Mouse (Mus musculus) midbrain, embryonic 10.5 days (tissue): ENCODE results near the gene Krt25. TPM values are rescaled to one million over a fixed set of nuclear protein-coding genes. Genes with fewer than 3 reads are reported as not detected.

ENCODE experiments used
- DNase-seq: peaks from one replicate; pipeline ENCODE4 v3.0.0-alpha.2; 2017; ENCODE audit warnings: low spot score
- H3K27ac ChIP-seq: fragments of 300-500 bp; sonication (generic); replicated peaks from 2 replicates; pipeline ENCODE4 v1.5.1; 2016; ENCODE audit warnings: mild to moderate bottlenecking
- H3K27me3 ChIP-seq: fragments of 300-500 bp; sonication (generic); 2 replicates; pipeline ENCODE4 v1.6.1; 2016; ENCODE audit warnings: low read depth, mild to moderate bottlenecking; ENCODE audit not compliant: poor library complexity, severe bottlenecking
- H3K36me3 ChIP-seq: fragments of 300-500 bp; sonication (generic); 2 replicates; pipeline ENCODE4 v1.6.1; 2016; ENCODE audit warnings: mild to moderate bottlenecking, moderate library complexity
- H3K4me1 ChIP-seq: fragments of 300-500 bp; sonication (generic); 2 replicates; pipeline ENCODE4 v1.6.1; 2016
- H3K4me3 ChIP-seq: fragments of 300-500 bp; sonication (generic); 2 replicates; pipeline ENCODE4 v1.5.1; 2016; ENCODE audit warnings: mild to moderate bottlenecking, moderate library complexity
- H3K9me3 ChIP-seq: fragments of 300-500 bp; sonication (generic); replicated peaks from 2 replicates; pipeline ENCODE4 v1.6.1; 2016; ENCODE audit warnings: mild to moderate bottlenecking
- WGBS: fragments of 180-500 bp; shearing (Covaris S2); methylation state at CpG from one replicate; pipeline ENCODE4 v1.1.7; 2016; 5-methylcytosine and 5-hydroxymethylcytosine counted together
- polyA plus RNA-seq: library from polyadenylated mRNA; unstranded; fragments of >200 nt; fragmentation: Nextera tagmentation; extraction: Ambion mirVana; gene quantifications from 2 replicates; pipeline ENCODE4 v1.2.1, GENCODE M21; 2016

Gene Krt25
- not detected in 2 replicates for polyA plus RNA-seq

GRCm38 (mm10) chr11:99322851-99323250, at the start of gene Krt25:
Krt25 (minus strand) TSS chr11:99322951.
- Histone ChIP-seq H3K4me3 (no peak within 1 kb of the TSS), H3K36me3 (no peaks in the 10 kb centered on the region), H3K27ac (no peak within 1 kb of the TSS)

GRCm38 (mm10) chr11:99369853-99370451, 47.2 kb upstream of the Krt25 start:
- no peaks in the 10 kb centered on the region for H3K4me1 ChIP-seq
- H3K27ac ChIP-seq, result no peak overlapping the region
- no peaks in the 10 kb centered on the region for H3K36me3 ChIP-seq
- WGBS, result 87% methylated on average over 8 of the region's 8 CpGs
- no peaks in the 10 kb centered on the region for H3K9me3 ChIP-seq
- no peak for DNase-seq
- H3K27me3 ChIP-seq, result no peaks in the 10 kb centered on the region
- no peak overlapping the region for H3K4me3 ChIP-seq

More at GRCm38 (mm10) chr11:99322851-99323250, at the start of gene Krt25:
- H3K27me3 ChIP-seq, result no peaks in the 10 kb centered on the region
- 94% methylated on average over 11 of the region's 11 CpGs for WGBS
- no peak for DNase-seq
- no peaks in the 10 kb centered on the region for H3K9me3 ChIP-seq
- H3K4me1 ChIP-seq, result no peaks in the 10 kb centered on the region

DNA sequence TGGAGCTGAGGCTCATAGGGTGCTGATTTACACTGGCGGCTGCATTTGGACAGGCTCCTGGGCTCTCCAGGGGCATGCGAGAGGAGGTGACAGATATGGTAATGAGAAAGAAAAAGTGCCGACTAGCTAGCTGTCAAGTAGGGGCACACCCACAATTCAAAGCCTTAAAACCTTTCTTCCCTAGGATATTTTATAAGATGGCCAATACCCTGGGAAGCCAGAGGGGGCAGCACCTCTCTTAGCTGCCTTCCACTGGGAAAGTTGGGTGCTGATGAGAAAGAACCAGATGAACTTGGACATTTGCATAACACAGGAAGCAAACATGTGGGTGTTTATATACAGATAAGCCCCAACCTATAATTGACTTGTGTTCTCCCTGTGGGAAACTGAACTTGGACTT, 46.5 kb upstream of the Krt25 start:
- no peak overlapping the region for H3K4me3 ChIP-seq
- peak; percentile 26 for DNase-seq
- H3K4me1 ChIP-seq, result no peaks in the 10 kb centered on the region
- no peak overlapping the region for H3K27ac ChIP-seq
- no peaks in the 10 kb centered on the region for H3K36me3 ChIP-seq
- 25% methylated on average over 3 of the region's 3 CpGs for WGBS
- no peaks in the 10 kb centered on the region for H3K27me3 ChIP-seq
- no peaks in the 10 kb centered on the region for H3K9me3 ChIP-seq

GRCm38 (mm10) chr11:99366791-99367190, 44.0 kb upstream of the Krt25 start:
- 50% methylated on average over 10 of the region's 10 CpGs for WGBS
- H3K27me3 ChIP-seq, result no peaks in the 10 kb centered on the region
- no peaks in the 10 kb centered on the region for H3K36me3 ChIP-seq
- no peaks in the 10 kb centered on the region for H3K4me1 ChIP-seq
- no peak overlapping the region for H3K4me3 ChIP-seq
- H3K9me3 ChIP-seq, result no peaks in the 10 kb centered on the region
- no peak overlapping the region for H3K27ac ChIP-seq
- DNase-seq, result no peak

DNA sequence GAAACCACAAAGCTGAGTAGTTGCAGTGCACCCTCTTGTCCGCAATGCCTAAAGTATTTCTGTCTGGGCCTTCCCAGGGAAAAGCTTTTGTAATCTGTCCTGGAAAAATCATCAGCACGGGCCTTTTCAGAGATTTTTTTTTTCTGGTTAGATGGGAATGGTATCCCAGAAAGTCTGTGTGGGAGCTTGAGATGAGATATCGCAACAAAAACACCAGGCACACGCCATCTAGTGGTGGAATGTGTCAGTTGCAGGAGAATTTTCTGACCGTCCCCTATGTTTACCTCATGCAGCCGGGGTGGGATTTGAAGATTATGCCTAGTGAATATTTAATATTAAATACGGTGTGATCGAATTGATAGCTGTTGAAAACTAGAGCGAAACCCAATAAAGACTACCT, 41.7 kb upstream of the Krt25 start:
- Histone ChIP-seq H3K36me3 (no peaks in the 10 kb centered on the region), H3K27ac (no peak overlapping the region), H3K4me1 (no peaks in the 10 kb centered on the region), H3K9me3 (no peaks in the 10 kb centered on the region), H3K4me3 (no peak overlapping the region), H3K27me3 (no peaks in the 10 kb centered on the region)
- 26% methylated on average over 9 of the region's 9 CpGs for WGBS
- peak; percentile 23 for DNase-seq

DNA sequence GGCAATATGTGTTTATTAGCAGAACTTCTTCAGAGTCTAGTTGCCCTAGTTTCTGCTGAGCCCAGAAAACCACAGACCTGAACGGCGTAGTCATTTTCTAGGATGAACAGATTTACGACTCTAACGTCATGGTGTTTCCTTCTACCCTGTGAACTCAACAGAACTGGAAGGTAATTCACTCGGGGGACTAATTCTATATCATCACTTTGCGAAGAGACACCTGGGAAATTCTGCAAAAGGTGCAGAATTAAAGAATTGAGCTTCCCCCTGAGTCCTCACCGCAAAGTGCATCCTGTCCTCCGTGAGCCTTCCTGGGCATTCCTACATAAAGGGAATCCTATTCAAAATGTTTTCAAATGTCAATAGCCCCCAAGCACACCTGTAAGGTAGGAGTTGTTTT, 38.7 kb upstream of the Krt25 start:
- no peaks in the 10 kb centered on the region for H3K4me1 ChIP-seq
- DNase-seq, result no peak
- 89% methylated on average over 8 of the region's 8 CpGs for WGBS
- no peak overlapping the region for H3K4me3 ChIP-seq
- H3K9me3 ChIP-seq, result no peaks in the 10 kb centered on the region
- H3K36me3 ChIP-seq, result no peaks in the 10 kb centered on the region
- H3K27ac ChIP-seq, result no peak overlapping the region
- H3K27me3 ChIP-seq, result no peaks in the 10 kb centered on the region

- no peak within 1 kb of the TSS for H3K4me3 ChIP-seq
- no peaks in the 10 kb centered on the region for H3K27me3 ChIP-seq
- 78% methylated on average over 12 of the region's 12 CpGs for WGBS
Observed at GRCm38 (mm10) chr11:99351004-99351403, 28.3 kb upstream of the Krt25 start, which contains the start of gene Krt27. Krt27 (minus strand) TSS chr11:99351104.

DNA sequence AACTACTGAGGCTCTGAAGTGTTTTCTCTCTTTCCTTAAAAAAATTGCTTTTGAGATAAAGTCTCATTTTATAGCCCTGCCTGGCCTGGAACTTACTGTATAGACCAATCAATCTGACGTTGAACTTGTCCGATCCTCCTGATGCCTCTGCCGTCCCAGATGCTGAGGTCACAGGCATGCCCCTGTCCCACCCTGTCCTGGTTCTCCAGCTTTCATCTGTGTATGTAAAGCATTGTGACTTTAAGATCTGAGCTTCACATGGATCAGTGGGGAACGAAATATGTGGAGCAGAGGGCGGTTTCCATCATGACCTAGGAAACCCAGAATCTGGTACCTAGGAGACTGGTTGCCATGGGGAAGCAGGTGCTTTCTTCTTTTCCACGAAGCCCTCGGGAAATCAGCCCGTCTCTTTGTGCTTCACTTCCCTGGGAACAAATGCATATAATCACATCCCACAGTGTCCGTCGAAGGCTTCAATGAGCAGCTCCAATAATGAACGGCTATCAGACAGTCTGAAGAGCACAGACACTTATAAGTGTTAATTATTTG, 16.6 kb upstream of the Krt25 start:
- no peaks in the 10 kb centered on the region for H3K36me3 ChIP-seq
- peak; percentile 37 for DNase-seq
- no peaks in the 10 kb centered on the region for H3K27me3 ChIP-seq
- H3K27ac ChIP-seq, result 0 out of 2 replicates have a peak overlapping the region, but pooled peaks have one; percentile 33
- WGBS, result 46% methylated on average over 11 of the region's 11 CpGs
- H3K4me1 ChIP-seq, result peaks cover 9% of the 10 kb centered on the region; the same call in 1 of the 2 replicates
- no peak overlapping the region for H3K4me3 ChIP-seq
- no peaks in the 10 kb centered on the region for H3K9me3 ChIP-seq

More at GRCm38 (mm10) chr11:99351004-99351403, 28.3 kb upstream of the Krt25 start, which contains the start of gene Krt27:
- no peaks in the 10 kb centered on the region for H3K9me3 ChIP-seq
- no peaks in the 10 kb centered on the region for H3K36me3 ChIP-seq
- H3K4me1 ChIP-seq, result no peaks in the 10 kb centered on the region
- DNase-seq, result no peak
- H3K27ac ChIP-seq, result no peak within 1 kb of the TSS

GRCm38 (mm10) chr11:99337866-99338265, 15.1 kb upstream of the Krt25 start, which contains the start of gene Krt26:
Krt26 (minus strand) TSS chr11:99337966.
- 94% methylated on average over 11 of the region's 11 CpGs for WGBS
- no peak within 1 kb of the TSS for H3K4me3 ChIP-seq
- H3K27me3 ChIP-seq, result no peaks in the 10 kb centered on the region
- no peaks in the 10 kb centered on the region for H3K9me3 ChIP-seq
- H3K4me1 ChIP-seq, result peaks cover 12% of the 10 kb centered on the region; the same call in 1 of the 2 replicates
- H3K27ac ChIP-seq, result no peak within 1 kb of the TSS
- no peaks in the 10 kb centered on the region for H3K36me3 ChIP-seq
- DNase-seq, result no peak

GRCm38 (mm10) chr11:99333426-99333825, 10.7 kb upstream of the Krt25 start:
- Histone ChIP-seq H3K9me3 (no peaks in the 10 kb centered on the region), H3K4me3 (no peak overlapping the region), H3K4me1 (0 out of 2 replicates have a peak, but pooled peaks cover 4% of the 10 kb centered on the region), H3K27ac (no peak overlapping the region), H3K36me3 (no peaks in the 10 kb centered on the region), H3K27me3 (no peaks in the 10 kb centered on the region)
- DNase-seq, result no peak
- WGBS, result 74% methylated on average over 13 of the region's 13 CpGs

GRCm38 (mm10) chr11:99329655-99330054, 6.9 kb upstream of the Krt25 start:
- WGBS, result 79% methylated on average over 2 of the region's 2 CpGs
- no peak overlapping the region for H3K27ac ChIP-seq

GRCm38 (mm10) chr11:99321094-99321493, 1.7 kb downstream of the Krt25 start:
- Histone ChIP-seq H3K4me1 (0 out of 2 replicates have a peak, but pooled peaks cover 4% of the 10 kb centered on the region), H3K4me3 (no peak overlapping the region), H3K9me3 (no peaks in the 10 kb centered on the region), H3K27ac (no peak overlapping the region), H3K27me3 (no peaks in the 10 kb centered on the region), H3K36me3 (no peaks in the 10 kb centered on the region)
- DNase-seq, result no peak
- 94% methylated on average over 14 of the region's 14 CpGs for WGBS

More at GRCm38 (mm10) chr11:99329655-99330054, 6.9 kb upstream of the Krt25 start:
- Histone ChIP-seq H3K9me3 (no peaks in the 10 kb centered on the region), H3K4me1 (0 out of 2 replicates have a peak, but pooled peaks cover 4% of the 10 kb centered on the region), H3K27me3 (no peaks in the 10 kb centered on the region), H3K36me3 (no peaks in the 10 kb centered on the region), H3K4me3 (no peak overlapping the region)
- DNase-seq, result no peak

DNA sequence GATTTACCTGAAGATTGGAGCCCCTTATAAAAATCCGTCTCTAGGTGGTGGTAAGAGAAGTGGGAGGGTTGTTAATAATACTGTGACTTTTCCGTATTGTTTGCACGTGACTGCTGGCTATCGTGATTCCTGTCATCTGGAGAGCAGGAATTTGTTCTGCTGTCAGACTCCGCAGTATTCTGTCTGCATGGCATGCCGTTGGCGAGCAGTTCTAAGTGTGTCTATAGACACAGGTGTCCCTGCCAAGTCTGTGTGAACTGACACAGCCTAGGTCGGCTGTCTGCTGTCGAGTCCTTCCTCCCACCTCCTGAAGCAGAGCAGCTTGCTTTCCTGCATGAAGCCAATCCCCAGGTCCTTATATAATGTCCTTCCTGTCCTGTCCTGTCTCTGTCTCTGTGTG, 3.6 kb downstream of the Krt25 start:
- Histone ChIP-seq H3K27ac (no peak overlapping the region), H3K9me3 (no peaks in the 10 kb centered on the region), H3K4me1 (0 out of 2 replicates have a peak, but pooled peaks cover 4% of the 10 kb centered on the region), H3K27me3 (no peaks in the 10 kb centered on the region), H3K4me3 (no peak overlapping the region), H3K36me3 (no peaks in the 10 kb centered on the region)
- DNase-seq, result no peak
- whole genome bisulfite sequencing, result 89% methylated on average over 9 of the region's 9 CpGs
